Mouse (Mus musculus): ENCODE measurements at regions not wholly inside any gene's neighbourhood (a gene's known extent, or its start where the extent isn't known, plus 50 kb on each side); places are given as distances from the start of the nearest gene placed in this dataset.

DNA sequence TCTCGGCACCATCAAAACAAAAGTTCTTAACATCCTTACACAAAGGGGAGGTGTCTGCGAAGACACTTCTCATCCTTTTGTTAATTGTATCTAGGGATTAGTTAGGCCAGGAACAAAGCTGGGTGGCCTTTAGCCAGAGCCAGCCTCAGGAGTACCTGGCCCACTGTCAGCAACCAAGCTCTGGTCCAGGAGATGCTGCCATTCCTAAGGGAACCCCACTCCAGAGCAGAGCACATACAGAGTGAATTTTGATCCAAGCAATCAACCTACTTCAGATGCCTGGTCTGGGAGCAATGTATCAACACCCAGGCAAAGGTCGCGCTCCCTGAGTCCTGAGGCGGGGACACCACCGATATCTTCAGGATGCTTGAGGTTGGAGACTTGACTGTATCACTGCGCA, 97.5 kb downstream of the 1700129C05Rik start:
- TF ChIP-seq POLR2A (IDR thresholded peaks at IDR 0.05; ENCODE audit: extremely low read depth, insufficient read depth, low read length) (no peak), CTCF (IDR thresholded peaks at IDR 0.05; ENCODE audit: extremely low read depth, insufficient read depth, low read length) (no peak)
